Mouse (Mus musculus): ENCODE data around the gene Lypd6.

Gene Lypd6

GRCm38 (mm10) chr2:50173730-50174528 lies 107.7 kb downstream of the Lypd6 start:
- no peak for DNase-seq (ENCODE audit: low spot score)

GRCm38 (mm10) chr2:50175709-50176108 lies 109.5 kb downstream of the Lypd6 start:
- no peak for DNase-seq (ENCODE audit: low spot score)

- no peak for DNase-seq (ENCODE audit: low spot score)
These were observed 112.9 kb downstream of the Lypd6 start for GRCm38 (mm10) chr2:50179164-50179563.

GRCm38 (mm10) chr2:50180423-50180822 lies 114.2 kb downstream of the Lypd6 start:
- no peak for DNase-seq (ENCODE audit: low spot score)

GRCm38 (mm10) chr2:50181332-50181731 lies 115.1 kb downstream of the Lypd6 start:
- DNase-seq (ENCODE audit: low spot score), result no peak

- DNase-seq (ENCODE audit: low spot score), result no peak
These were observed 120.6 kb downstream of the Lypd6 start for GRCm38 (mm10) chr2:50186711-50187405.

GRCm38 (mm10) chr2:50188856-50189255 lies 122.6 kb downstream of the Lypd6 start:
- no peak for DNase-seq (ENCODE audit: low spot score)

- no peak for DNase-seq (ENCODE audit: low spot score)
These were observed 130.5 kb downstream of the Lypd6 start for GRCm38 (mm10) chr2:50196681-50197080.

GRCm38 (mm10) chr2:50197801-50198200 lies 131.6 kb downstream of the Lypd6 start:
- DNase-seq (ENCODE audit: low spot score), result no peak

GRCm38 (mm10) chr2:50200541-50200940 lies 134.3 kb downstream of the Lypd6 start:
- DNase-seq (ENCODE audit: low spot score), result no peak

- DNase-seq (ENCODE audit: low spot score), result no peak
These were observed 154.3 kb downstream of the Lypd6 start for GRCm38 (mm10) chr2:50220574-50220973.

GRCm38 (mm10) chr2:50225019-50225418 lies 158.8 kb downstream of the Lypd6 start:
- no peak for DNase-seq (ENCODE audit: low spot score)

GRCm38 (mm10) chr2:50233491-50233890 lies 167.3 kb downstream of the Lypd6 start:
- peak; percentile 5 for DNase-seq (ENCODE audit: low spot score)

Data from ovary, postnatal 14 days (tissue).